Mouse (Mus musculus): Measurements from ENCODE around the gene Nnmt. TPM values are rescaled to one million over a fixed set of nuclear protein-coding genes. Genes with fewer than 3 reads are reported as not detected.

Gene Nnmt
- polyA plus RNA-seq (2014; fragmentation: Illumina TruSeq; extraction: RNeasy Lipid Tissue Mini Kit (QIAGEN cat#74804); ENCODE audit: low read depth, low replicate concordance): 4.8 TPM

DNA sequence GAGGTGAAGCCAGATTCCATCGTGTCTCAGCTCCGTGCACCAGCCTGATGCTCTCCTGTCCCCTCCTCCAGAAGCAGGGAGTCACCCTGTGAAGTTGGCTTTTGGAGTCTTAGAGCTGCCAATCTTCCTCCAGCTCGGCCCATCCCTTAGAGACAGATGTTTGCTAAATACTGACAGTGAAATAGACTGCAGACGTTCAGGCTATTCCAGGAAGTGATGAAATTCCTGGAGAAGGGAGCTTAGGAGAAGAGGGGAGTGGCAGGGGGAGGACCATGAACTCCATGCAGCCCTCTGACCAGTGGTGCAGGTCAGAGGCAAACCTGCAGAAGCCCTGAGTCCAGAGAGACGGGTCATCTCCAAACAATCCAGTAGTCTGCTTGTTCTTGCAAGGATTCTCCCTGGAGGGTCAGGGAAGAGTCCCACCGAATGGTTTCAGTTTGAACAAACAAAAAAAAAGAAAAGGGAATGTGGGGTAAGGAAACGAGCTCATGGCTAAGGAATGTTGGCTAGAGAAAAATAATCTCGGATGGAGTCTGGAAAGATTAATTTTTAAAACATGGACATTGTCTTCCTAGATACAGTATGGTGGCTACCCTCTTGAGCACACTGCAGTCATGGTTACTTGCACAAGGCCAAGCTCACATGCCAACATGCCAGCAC lies at the start of gene Nnmt:
Gene Nnmt (minus strand): TSS at position 215 of the 660 bp plus-strand sequence.

Other genes with a start within 250 kb of the Nnmt start
- 79.6 TPM for gene Rexo2, start 124.5 kb downstream of the Nnmt start, polyA plus RNA-seq (2014; fragmentation: Illumina TruSeq; extraction: RNeasy Lipid Tissue Mini Kit (QIAGEN cat#74804); ENCODE audit: low read depth, low replicate concordance)
- gene Rbm7, start 109.9 kb downstream of the Nnmt start, polyA plus RNA-seq (2014; fragmentation: Illumina TruSeq; extraction: RNeasy Lipid Tissue Mini Kit (QIAGEN cat#74804); ENCODE audit: low read depth, low replicate concordance): 26.1 TPM
- 29.5 TPM for gene Gm5617, start 109.7 kb downstream of the Nnmt start, polyA plus RNA-seq (2014; fragmentation: Illumina TruSeq; extraction: RNeasy Lipid Tissue Mini Kit (QIAGEN cat#74804); ENCODE audit: low read depth, low replicate concordance)
- 24.0 TPM for gene Zbtb16, start 231.1 kb upstream of the Nnmt start, polyA plus RNA-seq (2014; fragmentation: Illumina TruSeq; extraction: RNeasy Lipid Tissue Mini Kit (QIAGEN cat#74804); ENCODE audit: low read depth, low replicate concordance)